Mouse (Mus musculus): ENCODE measurements around the gene Pex14.
"Not testable (repeated sequence)": the region's sequence is repeated elsewhere in the genome, so short reads cannot be mapped to it uniquely, and the experiment has no call there.

- TF ChIP-seq CTCF (IDR thresholded peaks at IDR 0.05; ENCODE audit: low read depth); EP300 (optimal IDR thresholded peaks at IDR 0.05): not testable (repeated sequence)
Measured at GRCm38 (mm10) chr4:149119978-149120562, 20.4 kb upstream of the Pex14 start.

Measured in stomach, postnatal 0 days (tissue).